Mouse (Mus musculus): Measurements from ENCODE around the gene Rad51b.
A peak's percentile ranks its signal among the peaks of the same experiment; 100 is the strongest.

The Rad51b gene

DNA sequence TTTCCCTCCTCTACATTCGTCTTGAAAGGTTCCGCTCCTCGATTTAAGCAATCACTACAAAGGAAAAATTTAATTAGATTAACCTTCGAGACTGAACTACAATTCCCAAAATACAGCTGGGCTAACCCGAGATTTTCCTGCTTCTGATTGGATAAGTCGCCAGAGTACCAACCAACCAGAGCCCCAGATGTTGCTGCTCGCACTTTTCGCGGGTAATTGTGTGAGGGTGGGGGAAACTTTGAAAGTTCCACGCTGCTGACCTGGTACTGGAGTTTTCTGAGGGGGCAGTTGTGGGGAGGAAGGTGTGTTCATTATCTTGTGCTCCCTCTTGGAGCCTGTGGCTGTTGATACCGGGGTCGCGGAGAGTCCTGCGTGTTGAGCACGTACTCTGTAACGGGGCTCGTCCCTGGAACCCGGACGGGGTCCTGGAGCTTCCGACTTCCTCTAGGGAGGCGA is at the start of gene Rad51b:
TSS of gene Rad51b (plus strand) at position 162 of the 456 bp plus-strand sequence.
- peak; percentile 96 for DNase-seq (ENCODE audit: low read depth)

- no peak for DNase-seq (ENCODE audit: low read depth)
These were observed 49.0 kb upstream of the Rad51b start for GRCm38 (mm10) chr12:79248110-79248509.

GRCm38 (mm10) chr12:79253294-79254053 is 43.6 kb upstream of the Rad51b start:
- DNase-seq (ENCODE audit: low read depth) = no peak

GRCm38 (mm10) chr12:79254975-79255374 is 42.1 kb upstream of the Rad51b start:
- no peak for DNase-seq (ENCODE audit: low read depth)

- DNase-seq (ENCODE audit: low read depth) = no peak
These were observed 36.9 kb upstream of the Rad51b start for GRCm38 (mm10) chr12:79260154-79260553.

DNA sequence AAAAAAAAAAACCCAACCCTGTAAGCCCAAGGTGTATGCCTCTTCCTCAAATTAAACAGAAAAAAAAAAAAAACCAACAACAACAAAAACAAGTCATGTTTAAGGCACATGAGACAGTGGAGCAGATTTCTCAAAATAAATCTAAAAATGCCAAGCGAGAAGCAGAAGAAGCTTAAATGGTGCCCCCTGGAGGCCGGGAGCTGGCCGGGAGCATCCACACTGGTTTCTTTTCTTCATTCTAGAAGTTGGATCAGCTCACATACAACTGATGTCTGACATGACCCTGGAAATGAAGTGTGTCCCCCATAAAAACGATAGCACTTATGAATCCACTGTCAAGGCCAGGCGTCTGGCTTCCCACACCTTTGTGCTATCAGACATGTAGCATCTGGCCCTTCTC is 36.0 kb upstream of the Rad51b start:
- peak; percentile 7 for DNase-seq (ENCODE audit: low read depth)

GRCm38 (mm10) chr12:79272604-79273003 is 24.5 kb upstream of the Rad51b start:
- no peak for DNase-seq (ENCODE audit: low read depth)

DNA sequence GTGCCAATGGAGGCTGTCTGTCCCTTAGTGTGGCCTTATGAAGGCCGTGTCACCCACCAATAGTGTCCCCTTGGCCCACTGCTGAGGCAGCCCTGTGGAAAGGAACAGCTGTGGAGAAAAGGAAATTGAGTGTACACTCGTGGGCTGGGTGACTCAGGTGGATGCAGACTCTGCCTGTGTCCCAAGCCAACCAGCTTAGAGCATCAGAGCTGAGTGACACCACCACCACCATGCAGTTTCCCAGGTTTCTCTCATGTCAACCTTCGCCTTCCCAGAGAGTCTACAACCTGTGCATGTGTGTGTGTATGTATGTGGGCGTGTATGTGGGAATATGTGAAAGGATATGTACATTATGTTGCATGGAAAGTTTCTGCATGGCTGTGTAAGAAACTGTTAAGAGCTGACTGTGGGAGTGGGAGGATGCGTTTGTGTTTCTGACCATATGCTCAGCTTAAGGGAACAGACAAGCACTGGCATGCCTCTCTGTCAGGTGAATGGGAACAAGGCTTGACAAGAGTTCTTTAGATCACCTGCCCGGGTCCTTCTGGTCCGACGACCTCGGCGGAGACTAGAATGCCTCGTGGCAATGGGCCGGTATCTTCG is 17.5 kb upstream of the Rad51b start:
- DNase-seq (ENCODE audit: low read depth) = no peak

DNA sequence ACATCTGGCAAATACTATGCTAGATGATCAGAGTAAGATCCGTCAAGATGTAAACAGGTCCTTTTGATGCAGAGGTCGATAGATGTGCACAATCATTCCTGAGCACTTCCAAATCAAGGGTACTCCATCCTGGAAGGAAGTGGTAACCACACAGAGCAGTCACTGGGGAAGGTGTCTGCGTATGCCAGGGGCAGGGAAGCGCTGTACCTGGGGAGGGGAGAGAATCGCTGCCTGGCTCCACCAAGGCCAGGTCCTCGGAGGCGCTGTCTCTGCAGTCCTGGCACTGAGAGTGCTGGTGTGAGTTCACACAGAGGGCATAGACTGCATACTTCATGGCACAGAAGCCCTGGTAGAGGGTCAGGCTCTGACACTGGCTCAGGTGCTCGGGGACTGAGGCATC is 14.5 kb upstream of the Rad51b start:
- DNase-seq (ENCODE audit: low read depth) = no peak

DNA sequence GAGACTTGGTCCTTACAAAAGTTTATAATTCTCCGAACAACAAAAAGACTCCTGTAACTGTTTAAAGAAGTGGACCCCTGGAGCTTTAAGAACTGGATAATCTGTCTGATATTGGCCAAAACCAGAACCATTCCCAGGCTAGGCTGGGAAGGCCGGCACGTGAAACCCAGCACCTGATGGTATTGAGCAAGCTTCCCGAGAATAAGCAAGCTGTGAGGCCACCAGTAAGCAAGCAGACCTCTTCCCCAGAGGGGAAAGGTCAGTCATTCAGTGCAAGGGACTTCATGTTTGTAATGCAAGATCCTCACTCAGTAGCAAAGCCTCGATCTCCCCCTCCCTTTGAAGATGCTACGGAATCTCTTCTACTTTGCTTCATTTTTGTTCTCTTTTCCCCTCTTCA is 4.2 kb upstream of the Rad51b start:
- DNase-seq (ENCODE audit: low read depth) = no peak

- peak; percentile 96 for DNase-seq (ENCODE audit: low read depth)
These were observed 811 bp upstream of the Rad51b start, which contains the start of gene Zfyve26 for GRCm38 (mm10) chr12:79296126-79296816. Zfyve26 (minus strand) TSS chr12:79296304.

GRCm38 (mm10) chr12:79297884-79298636 is 978 bp downstream of the Rad51b start:
- peak; percentile 50 for DNase-seq (ENCODE audit: low read depth)

- no peak for DNase-seq (ENCODE audit: low read depth)
These were observed 4.7 kb downstream of the Rad51b start for GRCm38 (mm10) chr12:79301802-79302201.

GRCm38 (mm10) chr12:79305131-79305530 is 8.0 kb downstream of the Rad51b start:
- no peak for DNase-seq (ENCODE audit: low read depth)

GRCm38 (mm10) chr12:79306013-79306412 is 8.9 kb downstream of the Rad51b start:
- DNase-seq (ENCODE audit: low read depth) = no peak

GRCm38 (mm10) chr12:79313721-79314120 is 16.6 kb downstream of the Rad51b start:
- no peak for DNase-seq (ENCODE audit: low read depth)

GRCm38 (mm10) chr12:79317339-79317738 is 20.3 kb downstream of the Rad51b start:
- DNase-seq (ENCODE audit: low read depth) = no peak

GRCm38 (mm10) chr12:79320895-79321294 is 23.8 kb downstream of the Rad51b start:
- DNase-seq (ENCODE audit: low read depth) = no peak

- peak; percentile 28 for DNase-seq (ENCODE audit: low read depth)
These were observed 25.5 kb downstream of the Rad51b start for GRCm38 (mm10) chr12:79322539-79322938.

DNA sequence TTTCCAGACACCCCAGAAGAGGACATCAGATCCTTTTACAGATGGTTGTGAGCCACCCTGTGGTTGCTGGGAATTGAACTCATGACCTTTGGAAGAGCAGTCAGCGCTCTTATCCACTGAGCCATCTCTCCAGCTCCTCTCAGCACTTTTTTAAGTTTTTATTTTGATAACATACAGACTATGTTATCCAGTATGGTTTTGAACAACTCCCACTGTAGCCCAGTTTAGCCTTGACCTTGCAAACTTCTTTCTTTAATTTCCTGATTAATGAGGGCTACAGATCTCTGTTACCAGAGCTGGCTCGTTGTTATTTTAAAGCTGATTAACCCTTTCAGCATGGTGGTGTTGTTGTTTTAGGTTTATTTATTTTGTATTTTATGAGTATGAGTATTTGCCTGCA is 29.2 kb downstream of the Rad51b start:
- DNase-seq (ENCODE audit: low read depth) = no peak

- no peak for DNase-seq (ENCODE audit: low read depth)
These were observed 29.7 kb downstream of the Rad51b start for GRCm38 (mm10) chr12:79326745-79327144.

- no peak for DNase-seq (ENCODE audit: low read depth)
These were observed 30.8 kb downstream of the Rad51b start for GRCm38 (mm10) chr12:79327868-79328267.

All from c-Kit-positive CD71-positive TER-119-negative erythroid progenitor cells, embryonic 14.5 days (primary cell).